In the genomic region with DNA sequence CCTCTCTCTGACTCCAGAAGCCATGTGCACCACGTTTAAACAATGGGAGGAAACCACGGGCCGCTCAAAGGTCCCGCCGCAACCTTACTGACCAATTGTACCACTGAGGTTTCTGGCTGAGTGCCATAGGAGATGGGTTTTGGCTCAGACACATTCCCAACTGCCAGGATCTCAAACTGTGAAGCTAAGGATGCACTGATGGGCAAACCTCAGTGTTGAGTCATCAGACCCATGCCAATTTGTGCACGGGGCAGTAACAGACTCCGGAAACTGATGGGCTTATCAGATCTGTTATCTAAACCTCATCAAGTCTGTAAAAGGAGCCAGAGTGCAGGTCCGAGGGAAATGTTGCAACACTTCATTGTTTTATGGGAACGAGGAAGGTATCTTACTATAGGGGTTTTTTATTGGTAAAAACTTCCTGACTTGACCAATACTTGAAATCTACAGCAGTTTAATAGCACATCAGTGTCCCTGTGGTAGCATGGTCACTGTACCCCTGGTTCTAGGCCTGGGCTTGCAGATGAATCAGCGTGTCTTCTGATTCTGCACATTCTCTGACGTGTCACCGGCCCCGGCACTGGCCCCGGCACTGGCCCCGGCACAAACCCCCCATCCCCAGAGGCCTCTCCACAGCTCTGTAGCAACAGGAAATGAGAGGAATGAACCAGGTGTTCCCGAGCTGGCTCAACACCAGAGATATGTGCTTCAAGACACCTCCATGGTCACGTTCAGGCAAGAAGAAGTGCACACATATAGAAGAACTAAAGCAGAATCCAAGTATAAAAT, we compare ENCODE assay signal across 7 mouse cellular contexts. TPM values are rescaled to one million over a fixed set of nuclear protein-coding genes. Genes with fewer than 3 reads are reported as not detected.
DNase-seq lines count a peak whose midpoint lies in the region; ATAC-seq and TF ChIP-seq lines count a peak whose summit lies in the region.

No protein-coding gene starts in this region.

- no peak overlapping the region for H3K9ac ChIP-seq in MEL (ENCODE audit: control insufficient read depth, low read depth, low read length, poor library complexity, severe bottlenecking)
- H3K9ac ChIP-seq in intestine, embryonic 14.5 days (ENCODE audit: low read length): no peak overlapping the region
- no peak overlapping the region for H3K9ac ChIP-seq in lung, embryonic 15.5 days
- H3K9ac ChIP-seq in forebrain, embryonic 12.5 days: no peak overlapping the region

- no peaks in the 10 kb centered on the region for H3K79me2 ChIP-seq in MEL (ENCODE audit: control insufficient read depth, insufficient read depth, low read length, poor library complexity)

- ATAC-seq in intestine, embryonic 14.5 days (replicated peaks; ENCODE audit: low FRiP score, low TSS enrichment, low read depth): no peak
- ATAC-seq in lung, embryonic 15.5 days (ENCODE audit: borderline replicate concordance, extremely low read depth, low FRiP score, low TSS enrichment): no peak
- no peak for ATAC-seq in forebrain, embryonic 12.5 days (ENCODE audit: low FRiP score)

- no peak overlapping the region for H3K4me3 ChIP-seq in MEL (ENCODE audit: control insufficient read depth in 1 of 2, insufficient read depth in 1 of 2, low read depth in 2 of 2, low read length in 2 of 2)
- no peak overlapping the region for H3K4me3 ChIP-seq in intestine, embryonic 14.5 days (ENCODE audit: low read depth, low read length)
- no peak overlapping the region for H3K4me3 ChIP-seq in lung, embryonic 15.5 days
- H3K4me3 ChIP-seq in forebrain, embryonic 12.5 days (replicated peaks): no peak overlapping the region

- peak in 1 of 2 experiments; percentile 54; a peak in 1 of 4 replicates for TF ChIP-seq EP300 in MEL (IDR thresholded peaks at IDR 0.05; ENCODE audit: low read depth in 1 of 2, low read length in 2 of 2)

- no peaks in the 10 kb centered on the region for H3K9me3 ChIP-seq in MEL (replicated peaks; ENCODE audit: insufficient read depth, low read length)
- no peaks in the 10 kb centered on the region for H3K9me3 ChIP-seq in intestine, embryonic 14.5 days (ENCODE audit: control insufficient read depth, low read length)
- H3K9me3 ChIP-seq in lung, embryonic 15.5 days: no peaks in the 10 kb centered on the region
- no peaks in the 10 kb centered on the region for H3K9me3 ChIP-seq in forebrain, embryonic 12.5 days

- no peak for TF ChIP-seq CTCF in MEL (IDR thresholded peaks at IDR 0.05 in 2 of 3, conservative IDR thresholded peaks at IDR 0.05 in 1 of 3; ENCODE audit: control insufficient read depth in 1 of 3, insufficient read depth in 1 of 3, low read depth in 2 of 3, low read length in 3 of 3, poor library complexity in 1 of 3, severe bottlenecking in 1 of 3)

- no peak overlapping the region for H3K4me2 ChIP-seq in intestine, embryonic 14.5 days (ENCODE audit: low read length)
- no peak overlapping the region for H3K4me2 ChIP-seq in lung, embryonic 15.5 days
- no peak overlapping the region for H3K4me2 ChIP-seq in forebrain, embryonic 12.5 days

- peaks cover 0 to 15% of the 10 kb centered on the region in 2 experiments; a peak in 3 of 4 replicates for H3K36me3 ChIP-seq in MEL (ENCODE audit: control insufficient read depth in 1 of 2, insufficient read depth in 2 of 2, low read length in 2 of 2)
- H3K36me3 ChIP-seq in intestine, embryonic 14.5 days (ENCODE audit: control insufficient read depth, insufficient read depth, low read length): 0 out of 2 replicates have a peak, but pooled peaks cover 11% of the 10 kb centered on the region
- peaks cover 2% of the 10 kb centered on the region; the same call in 1 of the 2 replicates for H3K36me3 ChIP-seq in lung, embryonic 15.5 days
- H3K36me3 ChIP-seq in forebrain, embryonic 12.5 days (replicated peaks): no peaks in the 10 kb centered on the region

- no peak for TF ChIP-seq POLR2A in MEL (IDR thresholded peaks at IDR 0.05; ENCODE audit: control insufficient read depth in 1 of 2, insufficient read depth in 1 of 2, low read depth in 1 of 2, low read length in 2 of 2, poor library complexity in 1 of 2)

- peak; percentile 30 for DNase-seq in MEL (ENCODE audit: low read depth, low spot score)
- peak; percentile 16 for DNase-seq in adrenal gland, postnatal 25 days
- no peak for DNase-seq in intestine, embryonic 14.5 days (ENCODE audit: low spot score)
- no peak for DNase-seq in layer of hippocampus, postnatal 25 days (ENCODE audit: extremely low spot score in 1 of 2, low spot score in 1 of 2)
- no peak for DNase-seq in layer of hippocampus, postnatal 36 days

- H3K27me3 ChIP-seq in MEL (ENCODE audit: control insufficient read depth in 1 of 2, insufficient read depth in 2 of 2, low read length in 2 of 2): no peaks in the 10 kb centered on the region
- no peaks in the 10 kb centered on the region for H3K27me3 ChIP-seq in intestine, embryonic 14.5 days (replicated peaks; ENCODE audit: control insufficient read depth, insufficient read depth, low read length)
- H3K27me3 ChIP-seq in lung, embryonic 15.5 days: no peaks in the 10 kb centered on the region
- H3K27me3 ChIP-seq in forebrain, embryonic 12.5 days: no peaks in the 10 kb centered on the region

- 63% methylated on average over 17 of the region's 17 CpGs for WGBS in intestine, embryonic 14.5 days
- WGBS in lung, embryonic 15.5 days: 51% methylated on average over 17 of the region's 17 CpGs
- WGBS in forebrain, embryonic 12.5 days: 89% methylated on average over 17 of the region's 17 CpGs

- H3K27ac ChIP-seq in MEL (ENCODE audit: control insufficient read depth, low read depth, low read length): no peak overlapping the region
- 0 out of 2 replicates have a peak overlapping the region, but pooled peaks have one; percentile 11 for H3K27ac ChIP-seq in intestine, embryonic 14.5 days (ENCODE audit: low read depth)
- H3K27ac ChIP-seq in lung, embryonic 15.5 days: peak overlapping the region; percentile 69
- no peak overlapping the region for H3K27ac ChIP-seq in forebrain, embryonic 12.5 days

- H3K4me1 ChIP-seq in MEL (ENCODE audit: control insufficient read depth in 1 of 2, insufficient read depth in 2 of 2, low read length in 2 of 2): peaks cover 23 to 28% of the 10 kb centered on the region in 2 experiments
- peaks cover 36% of the 10 kb centered on the region for H3K4me1 ChIP-seq in intestine, embryonic 14.5 days (replicated peaks; ENCODE audit: control insufficient read depth, insufficient read depth, low read length)
- peaks cover 50% of the 10 kb centered on the region for H3K4me1 ChIP-seq in lung, embryonic 15.5 days
- peaks cover 29% of the 10 kb centered on the region for H3K4me1 ChIP-seq in forebrain, embryonic 12.5 days

- no peak for TF ChIP-seq RAD21 in MEL (IDR thresholded peaks at IDR 0.05; ENCODE audit: low read depth, low read length)

TF ChIP-seq in MEL, 35 proteins besides CTCF, POLR2A, EP300 and RAD21:
- TF ChIP-seq UBTF (IDR thresholded peaks at IDR 0.05; ENCODE audit: borderline replicate concordance, insufficient read depth, low read depth, low read length): no peak
- TF ChIP-seq ETS1 (IDR thresholded peaks at IDR 0.05; ENCODE audit: low read depth, low read length): peak; percentile 52; the same call in 1 of the 2 replicates
- TF ChIP-seq TCF12 (IDR thresholded peaks at IDR 0.05; ENCODE audit: low read depth, low read length): no peak
- no peak for TF ChIP-seq KAT2A (conservative IDR thresholded peaks at IDR 0.05; ENCODE audit: low read depth, low read length)
- peak; percentile 70 for TF ChIP-seq BHLHE40 (IDR thresholded peaks at IDR 0.05; ENCODE audit: borderline replicate concordance, low read depth, low read length)
- no peak for TF ChIP-seq SMC3 (IDR thresholded peaks at IDR 0.05; ENCODE audit: low read depth, low read length)
- TF ChIP-seq NELFE (IDR thresholded peaks at IDR 0.05; ENCODE audit: low read depth, low read length): no peak
- no peak for TF ChIP-seq MYB (IDR thresholded peaks at IDR 0.05; ENCODE audit: low read depth, low read length)
- no peak for TF ChIP-seq NRF1 (IDR thresholded peaks at IDR 0.05; ENCODE audit: insufficient read depth, low read depth, low read length, poor library complexity, severe bottlenecking)
- TF ChIP-seq ZNF384 (IDR thresholded peaks at IDR 0.05; ENCODE audit: low read depth, low read length): no peak
- TF ChIP-seq ZMIZ1 (IDR thresholded peaks at IDR 0.05; ENCODE audit: low read depth, low read length): no peak
- TF ChIP-seq MEF2A (IDR thresholded peaks at IDR 0.05; ENCODE audit: extremely low read depth, insufficient replicate concordance, low read depth, low read length, poor library complexity, severe bottlenecking): no peak
- no peak for TF ChIP-seq MXI1 (IDR thresholded peaks at IDR 0.05; ENCODE audit: low read depth, low read length)
- no peak for TF ChIP-seq E2F4 (IDR thresholded peaks at IDR 0.05; ENCODE audit: borderline replicate concordance, low read depth, low read length)
- peak; percentile 72 for TF ChIP-seq GATA1 (IDR thresholded peaks at IDR 0.05; ENCODE audit: low read depth, low read length)
- TF ChIP-seq ELF1 (IDR thresholded peaks at IDR 0.05; ENCODE audit: low read depth, low read length): no peak
- TF ChIP-seq ZKSCAN1 (IDR thresholded peaks at IDR 0.05; ENCODE audit: low read depth, low read length): no peak
- TF ChIP-seq POLR2AphosphoS2 (IDR thresholded peaks at IDR 0.05; ENCODE audit: low read length): no peak
- TF ChIP-seq ZC3H11A (IDR thresholded peaks at IDR 0.05; ENCODE audit: low read depth, low read length): no peak
- TF ChIP-seq RCOR1 (IDR thresholded peaks at IDR 0.05; ENCODE audit: low read depth, low read length): peak; percentile 28; the same call in 1 of the 2 replicates
- TF ChIP-seq HCFC1 (IDR thresholded peaks at IDR 0.05; ENCODE audit: low read depth, low read length): no peak
- TF ChIP-seq MAZ (IDR thresholded peaks at IDR 0.05; ENCODE audit: low read depth, low read length): no peak
- no peak for TF ChIP-seq GABPA (IDR thresholded peaks at IDR 0.05; ENCODE audit: low read depth, low read length)

RNA-seq across cellular contexts. Expression of a gene that starts 15.7 kb away (rescaled TPM):
- 3.2 and 13.9 TPM in 2 replicates for total RNA-seq in MEL (2012; rRNA removed)
- 10 to 100 TPM in 1 of 2 experiments, not detected in 1; 30.1 TPM for polyA plus RNA-seq in MEL (2012; ENCODE audit: insufficient read depth in 1 of 2, insufficient read length in 2 of 2, low read depth in 1 of 2, low replicate concordance in 2 of 2, missing spikeins in 1 of 2)
- 3.5 and 4.0 TPM in 2 replicates for total RNA-seq in adrenal gland, postnatal 25 days (2021)
- polyA plus RNA-seq in intestine, embryonic 14.5 days (2014; fragmentation: Nextera tagmentation; extraction: Ambion mirVana): 44.9 and 48.1 TPM in 2 replicates
- 21.1 and 21.5 TPM in 2 replicates for polyA plus RNA-seq in lung, embryonic 15.5 days (2015; fragmentation: Nextera tagmentation; extraction: Ambion mirVana)
- 1 to 10 TPM; 5.3 to 5.8 TPM for total RNA-seq in layer of hippocampus, postnatal 25 days (2021)
- total RNA-seq in layer of hippocampus, postnatal 36 days (2021): 1 to 10 TPM; 4.9 to 5.2 TPM
- 3.8 and 3.9 TPM in 2 replicates for polyA plus RNA-seq in forebrain, embryonic 12.5 days (2016; fragmentation: Nextera tagmentation; extraction: Ambion mirVana)

Comparison
In these comparisons a context has a peak if more than half of its experiments do, and no peak if none do; other contexts are left out.
1. DNase-seq: peak in MEL (single experiment) and adrenal gland, postnatal 25 days (single experiment); none in intestine, embryonic 14.5 days (single experiment), layer of hippocampus, postnatal 25 days (0 of 2) and layer of hippocampus, postnatal 36 days (0 of 2).
2. H3K27ac ChIP-seq: peak in intestine, embryonic 14.5 days (single experiment) and lung, embryonic 15.5 days (single experiment); none in MEL (single experiment) and forebrain, embryonic 12.5 days (single experiment).